Mouse (Mus musculus): ENCODE measurements around the gene Pdlim5.

GRCm38 (mm10) chr3:142440191-142440590 is 44.7 kb upstream of the Pdlim5 start:
- no peak for TF ChIP-seq EP300 (optimal IDR thresholded peaks at IDR 0.05)
- no peak for TF ChIP-seq CTCF (IDR thresholded peaks at IDR 0.05; ENCODE audit: low read depth)

Data from stomach, postnatal 0 days (tissue).